ENCODE assay signal across 25 mouse cellular contexts in the genomic region with DNA sequence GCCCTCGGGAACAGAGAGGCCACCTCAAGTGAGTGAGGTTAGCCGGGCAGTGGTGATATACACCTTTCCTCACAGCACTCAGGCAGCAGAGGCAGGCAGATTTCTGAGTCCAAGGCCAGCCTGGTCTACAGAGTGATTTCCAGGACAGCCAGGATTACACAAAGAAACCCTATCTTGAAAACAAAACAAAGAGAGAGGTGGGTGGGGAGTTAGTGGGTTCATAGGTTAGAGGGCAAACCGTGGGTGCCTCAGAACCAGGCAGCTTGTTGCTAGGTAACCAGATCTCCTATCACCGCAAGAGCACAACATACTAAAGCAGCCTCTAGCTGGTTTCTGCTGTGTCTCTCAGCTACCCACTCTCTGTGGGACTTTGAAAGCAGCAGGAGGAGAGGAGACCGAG. TPM values are rescaled to one million over a fixed set of nuclear protein-coding genes. Genes with fewer than 3 reads are reported as not detected.
A peak's percentile ranks its signal among the peaks of the same experiment; 100 is the strongest.
DNase-seq lines count a peak whose midpoint lies in the region; ATAC-seq and TF ChIP-seq lines count a peak whose summit lies in the region.
"Had no signal": no experiment of that assay in that cellular context is flagged by ENCODE, and none has a peak within 500 bp of the region (broad histone marks: within the 10 kb centered on the region; RNA-seq: fewer than 3 reads in every experiment).

A gene (plus strand): TSS at position 301 of the 400 bp plus-strand sequence.

- no peak for ATAC-seq in embryonic facial prominence, embryonic 13.5 days (ENCODE audit: insufficient number of reproducible peaks, insufficient read depth, low FRiP score, low TSS enrichment, low read depth)
- no peak for ATAC-seq in midbrain, embryonic 11.5 days (ENCODE audit: low FRiP score)
- ATAC-seq in midbrain, embryonic 16.5 days: no peak
- ATAC-seq: activated CD4-positive, CD25-positive, alpha-beta regulatory T cell, adult 4 months; CD4-positive, CD25-positive, alpha-beta regulatory T cell, adult 4 months; forebrain, embryonic 13.5 days; forebrain, embryonic 15.5 days; forebrain, postnatal 0 days; Patski had no signal

- H3K4me3 ChIP-seq in embryonic facial prominence, embryonic 13.5 days: no peak within 1 kb of the TSS
- no peak within 1 kb of the TSS for H3K4me3 ChIP-seq in embryonic facial prominence, embryonic 10.5 days
- H3K4me3 ChIP-seq in heart, embryonic 10.5 days: no peak within 1 kb of the TSS
- H3K4me3 ChIP-seq in midbrain, embryonic 11.5 days (ENCODE audit: low read depth, low read length): no peak within 1 kb of the TSS
- no peak within 1 kb of the TSS for H3K4me3 ChIP-seq in midbrain, embryonic 16.5 days (ENCODE audit: low read depth, low read length)
- no peak within 1 kb of the TSS for H3K4me3 ChIP-seq in limb, embryonic 10.5 days
- H3K4me3 ChIP-seq in lung, adult 2 months (replicated peaks; ENCODE audit: extremely low read depth, low read depth, low read length): no peak within 1 kb of the TSS
- H3K4me3 ChIP-seq: forebrain, embryonic 13.5 days; forebrain, embryonic 15.5 days had no signal

- no peaks in the 10 kb centered on the region for H3K27me3 ChIP-seq in embryonic facial prominence, embryonic 13.5 days
- no peaks in the 10 kb centered on the region for H3K27me3 ChIP-seq in embryonic facial prominence, embryonic 10.5 days (replicated peaks; ENCODE audit: low read depth, poor library complexity, severe bottlenecking)
- H3K27me3 ChIP-seq in heart, embryonic 10.5 days (ENCODE audit: insufficient read depth, poor library complexity, severe bottlenecking): no peaks in the 10 kb centered on the region; the same call in 1 of the 2 replicates
- H3K27me3 ChIP-seq in midbrain, embryonic 11.5 days (ENCODE audit: control insufficient read depth, insufficient read depth, low read length): 0 out of 2 replicates have a peak, but pooled peaks cover 3% of the 10 kb centered on the region
- H3K27me3 ChIP-seq in midbrain, embryonic 16.5 days (ENCODE audit: control insufficient read depth, insufficient read depth, low read depth, low read length): no peaks in the 10 kb centered on the region
- H3K27me3 ChIP-seq in limb, embryonic 10.5 days (ENCODE audit: low read depth, poor library complexity, severe bottlenecking): no peaks in the 10 kb centered on the region
- H3K27me3 ChIP-seq: forebrain, embryonic 13.5 days; forebrain, embryonic 15.5 days had no signal

- no peaks in the 10 kb centered on the region for H3K36me3 ChIP-seq in embryonic facial prominence, embryonic 13.5 days
- no peaks in the 10 kb centered on the region for H3K36me3 ChIP-seq in embryonic facial prominence, embryonic 10.5 days (replicated peaks)
- H3K36me3 ChIP-seq in heart, embryonic 10.5 days: no peaks in the 10 kb centered on the region
- no peaks in the 10 kb centered on the region for H3K36me3 ChIP-seq in midbrain, embryonic 11.5 days (ENCODE audit: control insufficient read depth, insufficient read depth, low read length)
- no peaks in the 10 kb centered on the region for H3K36me3 ChIP-seq in midbrain, embryonic 16.5 days (ENCODE audit: control insufficient read depth, insufficient read depth, low read length)
- H3K36me3 ChIP-seq in limb, embryonic 10.5 days: no peaks in the 10 kb centered on the region
- H3K36me3 ChIP-seq: forebrain, embryonic 15.5 days; G1E had no signal

- no peak within 1 kb of the TSS for H3K27ac ChIP-seq in embryonic facial prominence, embryonic 13.5 days
- no peak within 1 kb of the TSS for H3K27ac ChIP-seq in embryonic facial prominence, embryonic 10.5 days (replicated peaks)
- peak within 1 kb of the TSS; percentile 45; the same call in 1 of the 2 replicates for H3K27ac ChIP-seq in heart, embryonic 10.5 days
- no peak within 1 kb of the TSS for H3K27ac ChIP-seq in midbrain, embryonic 11.5 days (ENCODE audit: low read depth, low read length)
- H3K27ac ChIP-seq in midbrain, embryonic 16.5 days (ENCODE audit: low read length): no peak within 1 kb of the TSS
- 0 out of 2 replicates have a peak within 1 kb of the TSS, but pooled peaks have one; percentile 19 for H3K27ac ChIP-seq in limb, embryonic 10.5 days
- H3K27ac ChIP-seq: forebrain, embryonic 13.5 days; forebrain, embryonic 15.5 days had no signal

- no peak for TF ChIP-seq POLR2A in lung, adult 2 months (IDR thresholded peaks at IDR 0.05; ENCODE audit: borderline replicate concordance, extremely low read depth, low read depth, low read length)

- intact Hi-C loops in heart, postnatal 10 days (cut with DNase I): loop anchor here (2.0 to 10.0 kb wide), 3 partner anchors 108 to 220 kb away; a partner anchor contains a TSS

- DNase-seq in embryonic facial prominence, embryonic 10.5 days (ENCODE audit: low spot score): no peak
- no peak for DNase-seq in heart, embryonic 10.5 days (ENCODE audit: low spot score)
- no peak for DNase-seq in heart, postnatal 10 days
- peak; percentile 81 for DNase-seq in midbrain, embryonic 11.5 days (ENCODE audit: low spot score, missing footprints)
- no peak for DNase-seq in limb, embryonic 10.5 days (ENCODE audit: low spot score)
- DNase-seq in lung, adult 2 months: no peak
- DNase-seq: adrenal gland, adult 8-10 months; adrenal gland, postnatal 14 days; adrenal gland, postnatal 36 days; B cell, adult 2 months; cerebellum, adult 11-12 months; cerebellum, adult 2 months; cerebellum, adult 9-10 months; cerebellum, postnatal 10 days; cerebellum, postnatal 25 days; forebrain, postnatal 0 days had no signal

- TF ChIP-seq CTCF in lung, adult 2 months (IDR thresholded peaks at IDR 0.05; ENCODE audit: insufficient read depth, low read length): no peak

- peaks cover 4% of the 10 kb centered on the region; the same call in 1 of the 2 replicates for H3K4me1 ChIP-seq in embryonic facial prominence, embryonic 13.5 days
- H3K4me1 ChIP-seq in embryonic facial prominence, embryonic 10.5 days: peaks cover 35% of the 10 kb centered on the region
- H3K4me1 ChIP-seq in heart, embryonic 10.5 days: peaks cover 28% of the 10 kb centered on the region
- peaks cover 4% of the 10 kb centered on the region for H3K4me1 ChIP-seq in midbrain, embryonic 11.5 days (ENCODE audit: control insufficient read depth, insufficient read depth, low read length)
- peaks cover 6% of the 10 kb centered on the region for H3K4me1 ChIP-seq in midbrain, embryonic 16.5 days (ENCODE audit: control insufficient read depth, insufficient read depth, low read length)
- peaks cover 29% of the 10 kb centered on the region for H3K4me1 ChIP-seq in limb, embryonic 10.5 days
- H3K4me1 ChIP-seq in lung, adult 2 months (ENCODE audit: control insufficient read depth, insufficient read depth, low read length): no peaks in the 10 kb centered on the region

- peak within 1 kb of the TSS; percentile 44; the same call in 1 of the 2 replicates for H3K9ac ChIP-seq in embryonic facial prominence, embryonic 13.5 days
- no peak within 1 kb of the TSS for H3K9ac ChIP-seq in midbrain, embryonic 11.5 days (ENCODE audit: low read length)
- H3K9ac ChIP-seq in midbrain, embryonic 16.5 days (ENCODE audit: low read depth, low read length): no peak within 1 kb of the TSS
- H3K9ac ChIP-seq: forebrain, embryonic 13.5 days; forebrain, embryonic 15.5 days; forebrain, postnatal 0 days had no signal

- no peak within 1 kb of the TSS for H3K4me2 ChIP-seq in embryonic facial prominence, embryonic 13.5 days
- H3K4me2 ChIP-seq in midbrain, embryonic 11.5 days: no peak within 1 kb of the TSS
- H3K4me2 ChIP-seq in midbrain, embryonic 16.5 days (ENCODE audit: low read length): no peak within 1 kb of the TSS
- H3K4me2 ChIP-seq: forebrain, embryonic 13.5 days; forebrain, embryonic 15.5 days had no signal

- 71% methylated on average over 5 of the region's 5 CpGs for WGBS in embryonic facial prominence, embryonic 13.5 days
- 71% methylated on average over 5 of the region's 5 CpGs for WGBS in embryonic facial prominence, embryonic 10.5 days
- WGBS in heart, embryonic 10.5 days: 64% methylated on average over 5 of the region's 5 CpGs
- WGBS in midbrain, embryonic 11.5 days: 66% methylated on average over 5 of the region's 5 CpGs
- WGBS in midbrain, embryonic 16.5 days: 52% methylated on average over 5 of the region's 5 CpGs
- WGBS in limb, embryonic 10.5 days: 88% methylated on average over 5 of the region's 5 CpGs
- 69% methylated on average over 5 of the region's 5 CpGs for WGBS in lung, adult 2 months

- H3K9me3 ChIP-seq in embryonic facial prominence, embryonic 13.5 days: no peaks in the 10 kb centered on the region
- H3K9me3 ChIP-seq in embryonic facial prominence, embryonic 10.5 days: no peaks in the 10 kb centered on the region
- no peaks in the 10 kb centered on the region for H3K9me3 ChIP-seq in heart, embryonic 10.5 days
- no peaks in the 10 kb centered on the region for H3K9me3 ChIP-seq in midbrain, embryonic 11.5 days (ENCODE audit: control insufficient read depth, low read length)
- H3K9me3 ChIP-seq in midbrain, embryonic 16.5 days (replicated peaks; ENCODE audit: control insufficient read depth, low read length, poor library complexity, severe bottlenecking): no peaks in the 10 kb centered on the region
- no peaks in the 10 kb centered on the region for H3K9me3 ChIP-seq in limb, embryonic 10.5 days (replicated peaks)
- H3K9me3 ChIP-seq: forebrain, embryonic 13.5 days; forebrain, embryonic 15.5 days; G1E had no signal

RNA-seq across cellular contexts. Expression of the gene that starts here (rescaled TPM):
- polyA plus RNA-seq in embryonic facial prominence, embryonic 13.5 days (2015; fragmentation: Nextera tagmentation; extraction: Ambion mirVana): 0.26 TPM in 1 of 2 replicates, not detected in the other
- polyA plus RNA-seq in embryonic facial prominence, embryonic 10.5 days (2016; fragmentation: Nextera tagmentation; extraction: Ambion mirVana): 0.55 and 0.68 TPM in 2 replicates
- 0.80 and 1.5 TPM in 2 replicates for polyA plus RNA-seq in heart, embryonic 10.5 days (2016; fragmentation: Nextera tagmentation; extraction: Ambion mirVana)
- total RNA-seq in heart, postnatal 10 days (2021): under 1 TPM; 0.24 to 0.47 TPM
- polyA plus RNA-seq in midbrain, embryonic 11.5 days (2014; fragmentation: Nextera tagmentation; extraction: Ambion mirVana): 0.92 and 1.5 TPM in 2 replicates
- 0.18 and 0.65 TPM in 2 replicates for polyA plus RNA-seq in midbrain, embryonic 16.5 days (2015; fragmentation: Nextera tagmentation; extraction: Ambion mirVana)
- polyA plus RNA-seq in limb, embryonic 10.5 days (2016; fragmentation: Nextera tagmentation; extraction: Ambion mirVana): 0.64 and 0.89 TPM in 2 replicates
- polyA plus RNA-seq in lung, adult 2 months (2012; rRNA removed): 5.0 and 8.5 TPM in 2 replicates
- total RNA-seq: adrenal gland, adult 8-10 months; adrenal gland, postnatal 14 days; adrenal gland, postnatal 36 days; CH12.LX; G1E had no signal
- polyA plus RNA-seq: activated CD4-positive, CD25-positive, alpha-beta regulatory T cell, adult 4 months; CD4-positive, CD25-positive, alpha-beta regulatory T cell, adult 4 months; forebrain, embryonic 13.5 days; G1E; Patski had no signal

Comparison
In these comparisons a context has a peak if more than half of its experiments do, and no peak if none do; other contexts are left out.
1. H3K27ac ChIP-seq: peak in heart, embryonic 10.5 days (single experiment) and limb, embryonic 10.5 days (single experiment); none in embryonic facial prominence, embryonic 13.5 days (single experiment), embryonic facial prominence, embryonic 10.5 days (single experiment), midbrain, embryonic 11.5 days (single experiment) and midbrain, embryonic 16.5 days (single experiment).